Mouse (Mus musculus): ENCODE measurements around the gene Zbed4. TPM values are rescaled to one million over a fixed set of nuclear protein-coding genes. Genes with fewer than 3 reads are reported as not detected.
"Not testable (repeated sequence)": the region's sequence is repeated elsewhere in the genome, so short reads cannot be mapped to it uniquely, and the experiment has no call there.

Gene Zbed4
- polyA plus RNA-seq, 1 experiment from 2014 or later: 4.9 TPM

DNA sequence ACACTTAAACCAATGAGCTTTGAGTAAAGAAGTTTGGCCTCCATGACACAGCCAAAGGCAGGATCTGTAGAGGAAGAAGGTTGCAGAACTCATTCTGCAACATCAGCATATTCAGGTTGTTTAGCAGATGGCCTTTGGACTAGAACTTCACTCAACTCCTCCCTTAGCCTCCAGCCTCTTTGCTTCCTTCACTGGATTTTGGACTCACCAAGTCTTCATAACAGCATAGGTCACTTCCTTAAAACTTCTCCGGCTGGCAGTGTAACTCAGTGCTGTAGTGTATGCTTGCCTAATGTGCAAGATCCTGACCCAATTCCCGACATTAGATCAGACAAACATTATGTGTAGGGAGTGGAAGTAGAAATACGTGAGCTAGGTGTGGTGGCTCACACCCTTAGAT is 6.1 kb upstream of the Zbed4 start:
- Histone ChIP-seq H3K4me2 (replicated peaks; ENCODE audit: low read depth) (no peak overlapping the region), H3K9ac (ENCODE audit: low read depth, low read length) (no peak overlapping the region), H3K4me3 (ENCODE audit: low read depth, low read length) (no peak overlapping the region), H3K9me3 (ENCODE audit: control insufficient read depth) (no peaks in the 10 kb centered on the region), H3K27ac (ENCODE audit: low read depth, low read length) (peak overlapping the region; percentile 93), H3K27me3 (replicated peaks; ENCODE audit: control insufficient read depth, insufficient read depth, low read length) (no peaks in the 10 kb centered on the region), H3K4me1 (replicated peaks; ENCODE audit: control insufficient read depth, insufficient read depth, low read length) (no peaks in the 10 kb centered on the region), H3K36me3 (ENCODE audit: control insufficient read depth, insufficient read depth) (no peaks in the 10 kb centered on the region)
- ATAC-seq: peak; percentile 92
- no peak for TF ChIP-seq CTCF (IDR thresholded peaks at IDR 0.05; ENCODE audit: low read depth)
- 41% methylated on average over 3 of the region's 3 CpGs for WGBS

DNA sequence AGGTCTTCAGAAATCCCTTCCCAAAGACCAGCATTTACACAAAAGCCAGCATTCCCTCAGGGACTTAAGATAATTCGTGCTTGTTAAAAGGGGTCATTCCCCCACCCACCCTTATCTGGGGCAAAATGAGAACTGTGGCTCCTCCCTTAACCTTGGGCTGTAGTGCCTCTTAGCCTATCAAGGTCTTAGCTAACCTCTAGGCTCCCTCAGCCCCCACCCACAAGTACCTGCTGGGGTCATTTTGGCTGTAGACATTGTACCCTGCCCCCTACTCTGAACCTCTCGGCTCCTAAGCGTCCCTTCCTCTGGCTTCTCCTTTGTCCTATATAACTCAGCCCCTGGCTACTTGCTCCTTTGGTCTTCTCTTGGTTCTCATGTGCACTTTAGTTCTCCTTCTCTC is 5.5 kb upstream of the Zbed4 start:
- Histone ChIP-seq H3K4me2 (replicated peaks; ENCODE audit: low read depth) (no peak overlapping the region), H3K36me3 (ENCODE audit: control insufficient read depth, insufficient read depth) (no peaks in the 10 kb centered on the region), H3K4me1 (replicated peaks; ENCODE audit: control insufficient read depth, insufficient read depth, low read length) (no peaks in the 10 kb centered on the region), H3K4me3 (ENCODE audit: low read depth, low read length) (no peak overlapping the region), H3K9ac (ENCODE audit: low read depth, low read length) (no peak overlapping the region), H3K27ac (ENCODE audit: low read depth, low read length) (peak overlapping the region; percentile 93), H3K9me3 (ENCODE audit: control insufficient read depth) (no peaks in the 10 kb centered on the region), H3K27me3 (replicated peaks; ENCODE audit: control insufficient read depth, insufficient read depth, low read length) (no peaks in the 10 kb centered on the region)
- no peak for TF ChIP-seq CTCF (IDR thresholded peaks at IDR 0.05; ENCODE audit: low read depth)
- 35% methylated on average over 3 of the region's 3 CpGs for WGBS
- ATAC-seq: peak; percentile 18

GRCm38 (mm10) chr15:88749617-88750016 is 1.8 kb upstream of the Zbed4 start:
- H3K4me2 ChIP-seq (replicated peaks; ENCODE audit: low read depth); H3K9me3 ChIP-seq (ENCODE audit: control insufficient read depth); H3K9ac ChIP-seq (ENCODE audit: low read depth, low read length); H3K27me3 ChIP-seq (replicated peaks; ENCODE audit: control insufficient read depth, insufficient read depth, low read length); H3K36me3 ChIP-seq (ENCODE audit: control insufficient read depth, insufficient read depth); ATAC-seq; H3K4me3 ChIP-seq (ENCODE audit: low read depth, low read length); H3K4me1 ChIP-seq (replicated peaks; ENCODE audit: control insufficient read depth, insufficient read depth, low read length); H3K27ac ChIP-seq (ENCODE audit: low read depth, low read length): not testable (repeated sequence)
- WGBS: 87% methylated on average over 8 of the region's 8 CpGs

GRCm38 (mm10) chr15:88750032-88750431 is 1.4 kb upstream of the Zbed4 start:
- Histone ChIP-seq H3K4me1 (replicated peaks; ENCODE audit: control insufficient read depth, insufficient read depth, low read length) (no peaks in the 10 kb centered on the region), H3K27me3 (replicated peaks; ENCODE audit: control insufficient read depth, insufficient read depth, low read length) (no peaks in the 10 kb centered on the region), H3K9ac (ENCODE audit: low read depth, low read length) (no peak overlapping the region), H3K9me3 (ENCODE audit: control insufficient read depth) (no peaks in the 10 kb centered on the region), H3K4me2 (replicated peaks; ENCODE audit: low read depth) (peak overlapping the region; percentile 85; the same call in 1 of the 2 replicates), H3K27ac (ENCODE audit: low read depth, low read length) (no peak overlapping the region), H3K4me3 (ENCODE audit: low read depth, low read length) (no peak overlapping the region), H3K36me3 (ENCODE audit: control insufficient read depth, insufficient read depth) (no peaks in the 10 kb centered on the region)
- ATAC-seq: no peak
- 81% methylated on average over 10 of the region's 10 CpGs for whole genome bisulfite sequencing
- no peak for TF ChIP-seq CTCF (IDR thresholded peaks at IDR 0.05; ENCODE audit: low read depth)

DNA sequence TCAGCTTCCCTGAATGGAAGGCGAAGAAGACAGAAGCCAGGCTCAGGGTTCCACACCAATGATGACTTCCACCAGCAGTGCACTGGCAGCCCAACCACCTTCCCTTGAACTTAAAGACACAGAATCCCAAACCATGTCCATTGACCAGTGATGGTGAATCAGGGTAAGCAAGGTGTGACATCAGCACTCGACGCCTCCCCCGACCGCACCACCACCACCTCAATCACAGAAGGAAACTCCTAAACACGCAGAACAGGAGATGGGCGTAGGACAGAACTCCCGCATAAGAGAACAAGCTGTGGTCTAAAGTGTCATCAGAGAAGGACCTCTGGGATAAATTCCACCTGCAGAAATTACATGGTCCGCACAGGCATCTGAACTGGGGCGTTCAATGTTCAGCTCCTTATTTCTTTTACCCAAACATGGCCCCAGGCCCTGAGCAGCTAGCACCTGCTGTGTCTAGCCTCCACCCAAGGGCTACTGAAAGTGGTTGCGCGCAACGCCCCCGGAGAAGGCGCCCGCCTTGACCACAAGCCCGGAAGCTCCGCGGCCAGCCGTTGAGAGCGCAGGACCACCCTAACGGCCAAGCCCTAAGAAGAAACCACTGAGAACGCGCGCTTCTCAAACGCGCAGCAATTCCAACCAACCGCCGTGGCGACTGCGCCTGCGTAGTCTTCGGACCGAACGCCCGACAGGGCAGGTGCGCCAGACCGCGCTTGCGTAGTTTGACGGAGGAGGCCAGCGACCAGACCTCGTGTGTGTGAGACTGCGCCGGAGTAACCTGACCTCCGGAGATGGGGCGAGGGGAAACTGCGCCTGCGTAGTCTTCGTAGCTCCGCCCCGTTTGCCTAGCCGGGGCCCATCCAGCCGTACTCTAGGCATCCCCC is 540 bp upstream of the Zbed4 start:
- peak overlapping the region; percentile 75 for H3K4me3 ChIP-seq (ENCODE audit: low read depth, low read length)
- no peaks in the 10 kb centered on the region for H3K4me1 ChIP-seq (replicated peaks; ENCODE audit: control insufficient read depth, insufficient read depth, low read length)
- H3K36me3 ChIP-seq (ENCODE audit: control insufficient read depth, insufficient read depth): no peaks in the 10 kb centered on the region
- no peaks in the 10 kb centered on the region for H3K27me3 ChIP-seq (replicated peaks; ENCODE audit: control insufficient read depth, insufficient read depth, low read length)
- 5% methylated on average over 54 of the region's 54 CpGs for WGBS
- ATAC-seq: peak; percentile 97
- H3K27ac ChIP-seq (ENCODE audit: low read depth, low read length): peak overlapping the region; percentile 89
- no peaks in the 10 kb centered on the region for H3K9me3 ChIP-seq (ENCODE audit: control insufficient read depth)
- no peak for TF ChIP-seq CTCF (IDR thresholded peaks at IDR 0.05; ENCODE audit: low read depth)
- H3K9ac ChIP-seq (ENCODE audit: low read depth, low read length): peak overlapping the region; percentile 64
- peak overlapping the region; percentile 85 for H3K4me2 ChIP-seq (replicated peaks; ENCODE audit: low read depth)

DNA sequence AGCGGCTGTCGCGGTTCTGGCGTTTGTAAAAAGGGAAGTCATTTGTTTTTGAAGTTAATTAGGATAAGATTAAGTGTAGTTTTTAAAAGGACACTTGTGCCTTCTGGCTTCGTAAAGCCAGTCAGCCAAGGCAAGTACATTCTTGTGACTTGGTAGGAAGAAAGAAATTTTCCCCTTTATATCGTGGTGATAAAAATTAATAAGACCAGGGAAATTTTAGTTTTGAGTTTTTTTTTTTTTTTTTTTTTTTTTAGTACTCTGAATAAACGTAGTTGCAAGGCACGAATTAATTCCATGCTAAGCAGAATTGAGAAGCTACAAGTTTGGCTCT is 908 bp downstream of the Zbed4 start:
- Histone ChIP-seq H3K4me1 (replicated peaks; ENCODE audit: control insufficient read depth, insufficient read depth, low read length) (no peaks in the 10 kb centered on the region), H3K9ac (ENCODE audit: low read depth, low read length) (peak overlapping the region; percentile 78), H3K36me3 (ENCODE audit: control insufficient read depth, insufficient read depth) (peaks cover 5% of the 10 kb centered on the region; the same call in 1 of the 2 replicates), H3K27me3 (replicated peaks; ENCODE audit: control insufficient read depth, insufficient read depth, low read length) (no peaks in the 10 kb centered on the region), H3K9me3 (ENCODE audit: control insufficient read depth) (no peaks in the 10 kb centered on the region), H3K27ac (ENCODE audit: low read depth, low read length) (peak overlapping the region; percentile 89), H3K4me2 (replicated peaks; ENCODE audit: low read depth) (peak overlapping the region; percentile 85), H3K4me3 (ENCODE audit: low read depth, low read length) (peak overlapping the region; percentile 75)
- WGBS: under 1% methylated on average over 8 of the region's 8 CpGs
- no peak for ATAC-seq
- TF ChIP-seq CTCF (IDR thresholded peaks at IDR 0.05; ENCODE audit: low read depth): no peak
